Mouse (Mus musculus) limb, embryonic 12.5 days (tissue): ENCODE measurements around the gene Sorbs2. TPM values are rescaled to one million over a fixed set of nuclear protein-coding genes. Genes with fewer than 3 reads are reported as not detected.

Experiments
- ATAC-seq: fragments of 200-750 bp; cut with Nextera tagmentation; 2 replicates; pipeline ENCODE4 v1.8.0; 2017; ENCODE audit warnings: low read depth, moderate TSS enrichment; ENCODE audit not compliant: insufficient number of reproducible peaks, insufficient read depth, low FRiP score, low TSS enrichment
- H3K27ac ChIP-seq: fragments of 300-500 bp; sonication (generic); 2 replicates; pipeline ENCODE4 v1.5.1; 2016; ENCODE audit warnings: mild to moderate bottlenecking, moderate library complexity
- H3K27me3 ChIP-seq: fragments of 300-500 bp; sonication (generic); 2 replicates; pipeline ENCODE4 v1.6.1; 2016; ENCODE audit warnings: mild to moderate bottlenecking, moderate library complexity
- H3K36me3 ChIP-seq: fragments of 300-500 bp; sonication (generic); 2 replicates; pipeline ENCODE4 v1.6.1; 2016; ENCODE audit warnings: mild to moderate bottlenecking, moderate library complexity
- H3K4me1 ChIP-seq: fragments of 300-500 bp; sonication (generic); replicated peaks from 2 replicates; pipeline ENCODE4 v1.6.1; 2016
- H3K4me2 ChIP-seq: fragments of 300-500 bp; sonication (generic); 2 replicates; pipeline ENCODE4 v1.6.1; 2016; ENCODE audit warnings: mild to moderate bottlenecking, moderate library complexity
- H3K4me3 ChIP-seq: fragments of 300-500 bp; sonication (generic); replicated peaks from 2 replicates; pipeline ENCODE4 v1.5.1; 2016; ENCODE audit warnings: mild to moderate bottlenecking
- H3K9ac ChIP-seq: fragments of 300-500 bp; sonication (generic); replicated peaks from 2 replicates; pipeline ENCODE4 v1.6.1; 2016; ENCODE audit warnings: mild to moderate bottlenecking, moderate library complexity
- H3K9me3 ChIP-seq: fragments of 300-500 bp; sonication (generic); 2 replicates; pipeline ENCODE4 v1.6.1; 2016; ENCODE audit warnings: mild to moderate bottlenecking, moderate library complexity
- WGBS: fragments of 180-500 bp; shearing (Covaris S2); methylation state at CpG from one replicate; pipeline ENCODE4 v1.1.7; 2016; 5-methylcytosine and 5-hydroxymethylcytosine counted together
- polyA plus RNA-seq: library from polyadenylated mRNA; unstranded; fragments of >200 nt; fragmentation: Nextera tagmentation; extraction: Ambion mirVana; gene quantifications from 2 replicates; pipeline ENCODE4 v1.2.1, GENCODE M21; 2016

The Sorbs2 gene
- polyA plus RNA-seq, 1 experiment from 2014 or later, result 26.5 TPM

DNA sequence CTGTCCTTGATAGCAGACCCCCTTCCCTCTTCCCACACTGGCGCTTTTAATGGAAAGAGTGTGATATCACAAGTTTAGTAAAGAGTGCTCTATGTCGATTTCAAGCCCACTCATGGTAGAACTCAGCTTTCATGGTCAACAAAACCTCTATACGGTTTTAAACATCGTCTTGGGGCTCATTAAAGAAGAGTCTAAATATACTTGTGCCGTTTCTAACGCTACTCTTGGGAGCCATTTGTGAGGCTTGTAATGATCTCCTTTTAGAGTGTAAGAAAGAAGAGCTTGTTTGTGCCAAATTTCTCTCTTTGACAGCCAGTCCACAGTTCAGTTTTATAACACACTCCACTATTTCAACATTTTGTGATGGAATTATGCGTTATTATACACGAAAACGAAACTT is 253.0 kb downstream of the Sorbs2 start:
- Histone ChIP-seq H3K36me3 (no peaks in the 10 kb centered on the region), H3K4me3 (no peak overlapping the region), H3K4me1 (peaks cover 22% of the 10 kb centered on the region), H3K9ac (no peak overlapping the region), H3K4me2 (no peak overlapping the region), H3K9me3 (no peaks in the 10 kb centered on the region), H3K27ac (peak overlapping the region; percentile 45; the same call in 1 of the 2 replicates), H3K27me3 (no peaks in the 10 kb centered on the region)
- ATAC-seq, result peak; percentile 54; the same call in 1 of the 2 replicates
- WGBS, result 61% methylated on average over 9 of the region's 9 CpGs

GRCm38 (mm10) chr8:45761053-45761452 is 253.5 kb downstream of the Sorbs2 start:
- ATAC-seq, result peak; percentile 59; the same call in 1 of the 2 replicates
- no peaks in the 10 kb centered on the region for H3K36me3 ChIP-seq

GRCm38 (mm10) chr8:45762982-45763689 is 255.5 kb downstream of the Sorbs2 start:
- Histone ChIP-seq H3K4me3 (no peak overlapping the region), H3K9ac (no peak overlapping the region), H3K27ac (no peak overlapping the region), H3K27me3 (no peaks in the 10 kb centered on the region), H3K9me3 (no peaks in the 10 kb centered on the region), H3K4me1 (peaks cover 19% of the 10 kb centered on the region), H3K4me2 (no peak overlapping the region), H3K36me3 (no peaks in the 10 kb centered on the region)
- WGBS, result 71% methylated on average over 15 of the region's 15 CpGs
- 0 out of 2 replicates have a peak, but pooled peaks have one; percentile 13 for ATAC-seq

More at GRCm38 (mm10) chr8:45761053-45761452, 253.5 kb downstream of the Sorbs2 start:
- Histone ChIP-seq H3K9ac (no peak overlapping the region), H3K9me3 (no peaks in the 10 kb centered on the region), H3K4me3 (no peak overlapping the region), H3K27ac (peak overlapping the region; percentile 72; the same call in 1 of the 2 replicates), H3K4me1 (peaks cover 19% of the 10 kb centered on the region), H3K4me2 (no peak overlapping the region), H3K27me3 (no peaks in the 10 kb centered on the region)
- 58% methylated on average over 1 of the region's 1 CpGs for WGBS

- 38% methylated on average over 11 of the region's 11 CpGs for WGBS
- peak overlapping the region; percentile 45; the same call in 1 of the 2 replicates for H3K27ac ChIP-seq
- H3K9me3 ChIP-seq, result no peaks in the 10 kb centered on the region
- no peak overlapping the region for H3K4me3 ChIP-seq
- H3K4me1 ChIP-seq, result peaks cover 19% of the 10 kb centered on the region
- H3K36me3 ChIP-seq, result no peaks in the 10 kb centered on the region
- H3K27me3 ChIP-seq, result no peaks in the 10 kb centered on the region
- no peak for ATAC-seq
- H3K9ac ChIP-seq, result no peak overlapping the region
- H3K4me2 ChIP-seq, result 0 out of 2 replicates have a peak overlapping the region, but pooled peaks have one; percentile 19
These were observed 256.2 kb downstream of the Sorbs2 start for GRCm38 (mm10) chr8:45763690-45764342.

DNA sequence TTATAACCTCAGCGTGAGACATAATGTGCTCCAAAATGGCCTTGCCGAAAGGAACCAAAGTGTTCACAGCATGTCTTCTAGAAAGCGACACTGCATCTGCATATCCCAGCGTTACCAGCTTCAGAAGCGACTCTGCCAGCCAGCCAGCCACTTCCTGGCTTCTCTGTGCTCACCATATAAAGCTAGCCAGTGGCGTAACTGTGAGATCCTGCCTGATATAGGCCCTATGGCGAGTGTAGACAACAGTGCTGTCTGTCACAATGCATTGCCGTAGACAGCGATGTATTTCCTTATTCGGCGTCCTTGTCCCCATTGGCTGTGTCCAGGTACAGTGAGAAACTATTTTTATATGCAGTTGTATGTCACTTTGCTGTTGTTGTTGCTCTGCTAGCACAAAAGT is 258.6 kb downstream of the Sorbs2 start:
- WGBS, result 77% methylated on average over 11 of the region's 11 CpGs
- no peak overlapping the region for H3K4me2 ChIP-seq
- no peak overlapping the region for H3K9ac ChIP-seq
- peaks cover 19% of the 10 kb centered on the region for H3K4me1 ChIP-seq
- ATAC-seq, result no peak
- H3K4me3 ChIP-seq, result no peak overlapping the region
- peaks cover 4% of the 10 kb centered on the region; the same call in 1 of the 2 replicates for H3K36me3 ChIP-seq
- H3K9me3 ChIP-seq, result no peaks in the 10 kb centered on the region
- no peak overlapping the region for H3K27ac ChIP-seq
- H3K27me3 ChIP-seq, result no peaks in the 10 kb centered on the region

- no peak for ATAC-seq
- no peaks in the 10 kb centered on the region for H3K4me1 ChIP-seq
- H3K27ac ChIP-seq, result no peak overlapping the region
- H3K27me3 ChIP-seq, result no peaks in the 10 kb centered on the region
- H3K4me2 ChIP-seq, result no peak overlapping the region
- no peak overlapping the region for H3K4me3 ChIP-seq
- H3K9ac ChIP-seq, result no peak overlapping the region
- 86% methylated on average over 5 of the region's 5 CpGs for WGBS
- H3K9me3 ChIP-seq, result no peaks in the 10 kb centered on the region
- H3K36me3 ChIP-seq, result peaks cover 7% of the 10 kb centered on the region
These were observed 267.3 kb downstream of the Sorbs2 start for GRCm38 (mm10) chr8:45774841-45775240.

- H3K4me2 ChIP-seq, result no peak overlapping the region
- WGBS, result 95% methylated on average over 7 of the region's 7 CpGs
- ATAC-seq, result no peak
- H3K9ac ChIP-seq, result no peak overlapping the region
- no peaks in the 10 kb centered on the region for H3K27me3 ChIP-seq
- no peaks in the 10 kb centered on the region for H3K9me3 ChIP-seq
- H3K27ac ChIP-seq, result no peak overlapping the region
- no peak overlapping the region for H3K4me3 ChIP-seq
- no peaks in the 10 kb centered on the region for H3K4me1 ChIP-seq
- peaks cover 6% of the 10 kb centered on the region for H3K36me3 ChIP-seq
These were observed 267.9 kb downstream of the Sorbs2 start for GRCm38 (mm10) chr8:45775481-45775880.

DNA sequence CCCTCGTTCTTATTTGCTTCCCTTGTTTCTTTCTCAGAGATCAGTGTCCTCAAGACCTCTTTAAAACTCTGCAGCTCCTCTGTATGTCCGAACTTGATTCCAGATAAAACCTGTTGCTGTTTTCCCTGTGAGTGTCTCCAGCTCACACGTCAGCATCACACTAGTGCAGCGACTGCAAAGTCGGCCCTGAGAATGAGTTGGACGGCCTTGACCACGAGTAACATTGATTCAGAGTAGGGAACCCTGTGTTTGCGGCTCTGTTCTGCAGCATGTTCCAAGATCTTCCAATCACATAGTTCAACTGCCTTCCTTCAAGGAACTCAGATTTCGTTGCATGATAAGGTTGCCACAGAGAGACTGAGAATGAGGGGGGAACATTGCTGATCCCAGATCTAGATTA is 268.8 kb downstream of the Sorbs2 start:
- no peaks in the 10 kb centered on the region for H3K4me1 ChIP-seq
- 85% methylated on average over 9 of the region's 9 CpGs for WGBS
- H3K9me3 ChIP-seq, result no peaks in the 10 kb centered on the region
- no peak overlapping the region for H3K9ac ChIP-seq
- no peak overlapping the region for H3K4me2 ChIP-seq
- peaks cover 3% of the 10 kb centered on the region; the same call in 1 of the 2 replicates for H3K36me3 ChIP-seq
- H3K27ac ChIP-seq, result no peak overlapping the region
- no peaks in the 10 kb centered on the region for H3K27me3 ChIP-seq
- ATAC-seq, result no peak
- H3K4me3 ChIP-seq, result no peak overlapping the region

DNA sequence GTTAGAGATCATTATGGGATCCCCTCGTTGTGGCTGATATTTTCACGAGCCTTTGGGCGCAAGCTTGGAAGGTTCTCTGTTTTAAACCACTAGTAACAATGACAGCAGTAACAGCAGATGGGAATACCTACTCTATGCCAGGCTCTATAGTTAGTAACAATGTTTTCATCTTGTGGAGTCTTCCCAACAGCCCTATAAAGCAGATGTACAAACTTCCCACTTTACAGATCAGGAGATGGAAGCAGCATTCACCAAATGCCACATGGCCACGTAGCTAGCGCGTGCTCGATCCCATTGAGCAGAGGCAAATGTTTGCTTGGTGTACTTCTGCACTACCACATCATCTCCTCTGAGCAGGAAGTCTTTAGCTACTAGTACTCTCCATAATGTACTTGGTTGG is 269.4 kb downstream of the Sorbs2 start:
- H3K36me3 ChIP-seq, result peaks cover 3% of the 10 kb centered on the region; the same call in 1 of the 2 replicates
- WGBS, result 93% methylated on average over 7 of the region's 7 CpGs
- H3K27me3 ChIP-seq, result no peaks in the 10 kb centered on the region
- no peak overlapping the region for H3K4me2 ChIP-seq
- H3K4me1 ChIP-seq, result no peaks in the 10 kb centered on the region
- no peak overlapping the region for H3K4me3 ChIP-seq
- no peak overlapping the region for H3K9ac ChIP-seq
- ATAC-seq, result no peak
- H3K9me3 ChIP-seq, result no peaks in the 10 kb centered on the region
- H3K27ac ChIP-seq, result no peak overlapping the region

- Histone ChIP-seq H3K27me3 (no peaks in the 10 kb centered on the region), H3K36me3 (peaks cover 4% of the 10 kb centered on the region; the same call in 1 of the 2 replicates), H3K4me2 (no peak overlapping the region), H3K9me3 (no peaks in the 10 kb centered on the region), H3K4me1 (no peaks in the 10 kb centered on the region), H3K9ac (no peak overlapping the region), H3K4me3 (no peak overlapping the region), H3K27ac (no peak overlapping the region)
- WGBS, result 57% methylated on average over 4 of the region's 4 CpGs
- ATAC-seq, result no peak
These were observed 273.0 kb downstream of the Sorbs2 start for GRCm38 (mm10) chr8:45780585-45780984.

GRCm38 (mm10) chr8:45788610-45789009 is 281.0 kb downstream of the Sorbs2 start:
- H3K27me3 ChIP-seq, result no peaks in the 10 kb centered on the region
- H3K4me1 ChIP-seq, result no peaks in the 10 kb centered on the region
- H3K4me2 ChIP-seq, result no peak overlapping the region
- 83% methylated on average over 3 of the region's 3 CpGs for WGBS
- no peak for ATAC-seq
- H3K4me3 ChIP-seq, result no peak overlapping the region
- H3K36me3 ChIP-seq, result no peaks in the 10 kb centered on the region
- no peak overlapping the region for H3K9ac ChIP-seq
- H3K9me3 ChIP-seq, result no peaks in the 10 kb centered on the region
- H3K27ac ChIP-seq, result no peak overlapping the region
